Mouse (Mus musculus) T-cell, adult 2 months (primary cell): ENCODE results near the gene Tm9sf3.
A peak's percentile ranks its signal among the peaks of the same experiment; 100 is the strongest.

Source experiments
- DNase-seq: peaks from one replicate; pipeline ENCODE4 v3.0.0; 2022; ENCODE audit warnings: low spot score

Gene Tm9sf3

GRCm38 (mm10) chr19:41262712-41263629, 826 bp downstream of the Tm9sf3 start:
- peak; percentile 50 for DNase-seq

GRCm38 (mm10) chr19:41260736-41261135, 3.1 kb downstream of the Tm9sf3 start:
- no peak for DNase-seq

- no peak for DNase-seq
These were observed 4.5 kb downstream of the Tm9sf3 start for GRCm38 (mm10) chr19:41259256-41259655.

GRCm38 (mm10) chr19:41258707-41259106, 5.1 kb downstream of the Tm9sf3 start:
- peak; percentile 72 for DNase-seq

GRCm38 (mm10) chr19:41254584-41254983, 9.2 kb downstream of the Tm9sf3 start:
- no peak for DNase-seq

GRCm38 (mm10) chr19:41248968-41249367, 14.8 kb downstream of the Tm9sf3 start:
- DNase-seq: no peak

GRCm38 (mm10) chr19:41248271-41248670, 15.5 kb downstream of the Tm9sf3 start:
- no peak for DNase-seq

GRCm38 (mm10) chr19:41246271-41246670, 17.5 kb downstream of the Tm9sf3 start:
- no peak for DNase-seq

- DNase-seq: peak; percentile 33
These were observed 19.2 kb downstream of the Tm9sf3 start for GRCm38 (mm10) chr19:41244581-41244980.

- no peak for DNase-seq
These were observed 21.8 kb downstream of the Tm9sf3 start for GRCm38 (mm10) chr19:41241997-41242396.

- DNase-seq: no peak
These were observed 30.1 kb downstream of the Tm9sf3 start for GRCm38 (mm10) chr19:41233698-41234097.

- DNase-seq: no peak
These were observed 55.5 kb downstream of the Tm9sf3 start for GRCm38 (mm10) chr19:41208326-41208725.

GRCm38 (mm10) chr19:41206811-41207344, 56.9 kb downstream of the Tm9sf3 start, which contains the start of gene Tll2:
Gene Tll2, minus strand, starts transcription at chr19:41206835.
- peak; percentile 6 for DNase-seq

GRCm38 (mm10) chr19:41206041-41206810, 57.6 kb downstream of the Tm9sf3 start:
- DNase-seq: peak; percentile 6

GRCm38 (mm10) chr19:41204159-41205081, 59.4 kb downstream of the Tm9sf3 start:
- DNase-seq: no peak

GRCm38 (mm10) chr19:41197606-41198005, 66.2 kb downstream of the Tm9sf3 start:
- DNase-seq: no peak

GRCm38 (mm10) chr19:41193379-41193778, 70.4 kb downstream of the Tm9sf3 start:
- no peak for DNase-seq

GRCm38 (mm10) chr19:41192953-41193352, 70.8 kb downstream of the Tm9sf3 start:
- no peak for DNase-seq

GRCm38 (mm10) chr19:41191724-41192123, 72.1 kb downstream of the Tm9sf3 start:
- no peak for DNase-seq

GRCm38 (mm10) chr19:41190876-41191434, 72.8 kb downstream of the Tm9sf3 start:
- DNase-seq: no peak

- DNase-seq: no peak
These were observed 86.5 kb downstream of the Tm9sf3 start for GRCm38 (mm10) chr19:41177331-41177730.
